Mouse (Mus musculus) cerebellum, adult 2 months (tissue): ENCODE data around the gene Fgfr2. TPM values are rescaled to one million over a fixed set of nuclear protein-coding genes. Genes with fewer than 3 reads are reported as not detected.

ENCODE experiments used
- DNase-seq, 2 experiments: peaks; one replicate each; pipeline ENCODE4 v3.0.0; 2021
- H3K27ac ChIP-seq: fragments of 200-500 bp; 2 replicates; pipeline ENCODE4 v1.5.1; 2012; ENCODE audit warnings: low read length, control low read depth, inconsistent platforms; ENCODE audit not compliant: insufficient read depth
- H3K27me3 ChIP-seq: fragments of 200-500 bp; 2 replicates; pipeline ENCODE4 v1.6.1; 2012; ENCODE audit warnings: inconsistent platforms, mild to moderate bottlenecking, low read length, moderate library complexity; ENCODE audit not compliant: control insufficient read depth, insufficient read depth
- H3K4me1 ChIP-seq: fragments of 200-500 bp; 2 replicates; pipeline ENCODE4 v1.6.1; 2011; ENCODE audit warnings: low read length; ENCODE audit not compliant: control insufficient read depth, insufficient read depth
- H3K4me3 ChIP-seq: fragments of 200-500 bp; replicated peaks from 2 replicates; pipeline ENCODE3; 2011; ENCODE audit warnings: mild to moderate bottlenecking, low read depth, low read length, control low read depth; ENCODE audit not compliant: insufficient read depth
- CTCF ChIP-seq: fragments of 200-500 bp; IDR thresholded peaks from 2 replicates; pipeline ENCODE4 v1.5.1; 2011; ENCODE audit warnings: low read depth, mild to moderate bottlenecking, control low read depth, low read length, moderate library complexity, borderline replicate concordance; ENCODE audit not compliant: insufficient read depth
- POLR2A ChIP-seq: fragments of 200-500 bp; IDR thresholded peaks from 2 replicates; pipeline ENCODE4 v1.6.1; 2011; ENCODE audit warnings: low read length, control low read depth, borderline replicate concordance; ENCODE audit not compliant: insufficient read depth
- WGBS: fragments of 180-500 bp; shearing (Covaris S2); methylation state at CpG from one replicate; pipeline ENCODE4 v1.1.7; 2018; 5-methylcytosine and 5-hydroxymethylcytosine counted together
- polyA plus RNA-seq: library from polyadenylated mRNA; depleted of rRNA; stranded (reverse); fragments of >200 nt; gene quantifications from 2 replicates; pipeline ENCODE4 v1.2.3, GENCODE M21; 2012

Gene Fgfr2
- polyA plus RNA-seq, 1 experiment = 95.3 TPM

- H3K27me3 ChIP-seq = no peaks in the 10 kb centered on the region
- no peak for DNase-seq
- TF ChIP-seq POLR2A = no peak
- TF ChIP-seq CTCF = no peak
- 95% methylated on average over 3 of the region's 3 CpGs for WGBS
- no peak overlapping the region for H3K27ac ChIP-seq
- H3K4me1 ChIP-seq = peaks cover 37% of the 10 kb centered on the region
- no peak overlapping the region for H3K4me3 ChIP-seq
Measured at GRCm38 (mm10) chr7:132765629-132766186, 357.4 kb downstream of the Fgfr2 start.

- H3K4me3 ChIP-seq = no peak overlapping the region
- 55% methylated on average over 4 of the region's 4 CpGs for WGBS
- peak overlapping the region; percentile 16; the same call in 1 of the 2 replicates for H3K27ac ChIP-seq
- H3K4me1 ChIP-seq = peaks cover 41% of the 10 kb centered on the region
- no peak for DNase-seq
- TF ChIP-seq POLR2A (no peak), CTCF (no peak)
- no peaks in the 10 kb centered on the region for H3K27me3 ChIP-seq
Measured at GRCm38 (mm10) chr7:132764896-132765491, 358.2 kb downstream of the Fgfr2 start.

- no peaks in the 10 kb centered on the region for H3K27me3 ChIP-seq
- WGBS = 67% methylated on average over 4 of the region's 4 CpGs
- H3K4me3 ChIP-seq = no peak overlapping the region
- DNase-seq = no peak
- TF ChIP-seq CTCF (no peak), POLR2A (no peak)
- peaks cover 41% of the 10 kb centered on the region for H3K4me1 ChIP-seq
- peak overlapping the region; percentile 16 for H3K27ac ChIP-seq
Measured at GRCm38 (mm10) chr7:132764314-132764713, 358.8 kb downstream of the Fgfr2 start.

- Histone ChIP-seq H3K27me3 (no peaks in the 10 kb centered on the region), H3K4me1 (peaks cover 39% of the 10 kb centered on the region), H3K27ac (peak overlapping the region; percentile 16; the same call in 1 of the 2 replicates), H3K4me3 (no peak overlapping the region)
- 88% methylated on average over 5 of the region's 5 CpGs for WGBS
- TF ChIP-seq CTCF (no peak), POLR2A (no peak)
- no peak for DNase-seq
Measured at GRCm38 (mm10) chr7:132763911-132764310, 359.2 kb downstream of the Fgfr2 start.

GRCm38 (mm10) chr7:132763351-132763750 is 359.8 kb downstream of the Fgfr2 start:
- no peak for DNase-seq
- WGBS = 88% methylated on average over 6 of the region's 6 CpGs
- H3K27ac ChIP-seq = peak overlapping the region; percentile 15; the same call in 1 of the 2 replicates
- H3K27me3 ChIP-seq = no peaks in the 10 kb centered on the region
- H3K4me1 ChIP-seq = peaks cover 40% of the 10 kb centered on the region
- TF ChIP-seq CTCF (no peak), POLR2A (no peak)
- no peak overlapping the region for H3K4me3 ChIP-seq

GRCm38 (mm10) chr7:132761409-132761808 is 361.7 kb downstream of the Fgfr2 start:
- no peak for TF ChIP-seq POLR2A
- TF ChIP-seq CTCF = no peak
- DNase-seq = no peak
- no peaks in the 10 kb centered on the region for H3K27me3 ChIP-seq
- WGBS = 90% methylated on average over 2 of the region's 2 CpGs
- H3K4me3 ChIP-seq = no peak overlapping the region
- H3K27ac ChIP-seq = peak overlapping the region; percentile 73; the same call in 1 of the 2 replicates
- H3K4me1 ChIP-seq = peaks cover 43% of the 10 kb centered on the region

- Histone ChIP-seq H3K27me3 (no peaks in the 10 kb centered on the region), H3K27ac (peak overlapping the region; percentile 70), H3K4me3 (no peak overlapping the region), H3K4me1 (peaks cover 44% of the 10 kb centered on the region)
- DNase-seq = no peak
- WGBS = 88% methylated on average over 6 of the region's 6 CpGs
- TF ChIP-seq POLR2A (no peak), CTCF (no peak)
Measured at GRCm38 (mm10) chr7:132760589-132761180, 362.5 kb downstream of the Fgfr2 start.

- DNase-seq = peak; percentile 80 to 90
- Histone ChIP-seq H3K27me3 (no peaks in the 10 kb centered on the region), H3K27ac (peak overlapping the region; percentile 70), H3K4me1 (peaks cover 50% of the 10 kb centered on the region), H3K4me3 (no peak overlapping the region)
- 12% methylated on average over 6 of the region's 6 CpGs for WGBS
- TF ChIP-seq CTCF (no peak), POLR2A (no peak)
Measured at GRCm38 (mm10) chr7:132759926-132760325, 363.2 kb downstream of the Fgfr2 start.
